Mouse (Mus musculus) midbrain, embryonic 11.5 days (tissue): ENCODE measurements around the gene Dnah7a. TPM values are rescaled to one million over a fixed set of nuclear protein-coding genes. Genes with fewer than 3 reads are reported as not detected.
A peak's percentile ranks its signal among the peaks of the same experiment; 100 is the strongest.
"Not testable (repeated sequence)": the region's sequence is repeated elsewhere in the genome, so short reads cannot be mapped to it uniquely, and the experiment has no call there.

Source experiments
- ATAC-seq: fragments of 200-750 bp; cut with Nextera tagmentation; 2 replicates; pipeline ENCODE4 v1.8.0; 2017; ENCODE audit warnings: moderate TSS enrichment, moderate library complexity; ENCODE audit not compliant: low FRiP score
- DNase-seq: peaks from one replicate; pipeline ENCODE4 v3.0.0; 2015; ENCODE audit warnings: low spot score; ENCODE audit errors: missing footprints
- H3K27ac ChIP-seq: fragments of 300-500 bp; sonication (generic); 2 replicates; pipeline ENCODE4 v1.5.1; 2014; ENCODE audit warnings: low read depth, low read length
- H3K27me3 ChIP-seq: fragments of 300-500 bp; sonication (generic); 2 replicates; pipeline ENCODE4 v1.6.1; 2014; ENCODE audit warnings: mild to moderate bottlenecking, low read length, moderate library complexity, mixed read lengths; ENCODE audit not compliant: control insufficient read depth, insufficient read depth
- H3K36me3 ChIP-seq: fragments of 300-500 bp; sonication (generic); 2 replicates; pipeline ENCODE4 v1.6.1; 2014; ENCODE audit warnings: mild to moderate bottlenecking, low read length, moderate library complexity, mixed read lengths; ENCODE audit not compliant: control insufficient read depth, insufficient read depth
- H3K4me1 ChIP-seq: fragments of 300-500 bp; sonication (generic); 2 replicates; pipeline ENCODE4 v1.6.1; 2014; ENCODE audit warnings: low read length; ENCODE audit not compliant: control insufficient read depth, insufficient read depth
- H3K4me2 ChIP-seq: fragments of 300-500 bp; sonication (generic); 2 replicates; pipeline ENCODE4 v1.6.1; 2014; ENCODE audit warnings: mild to moderate bottlenecking, moderate library complexity
- H3K4me3 ChIP-seq: fragments of 300-500 bp; sonication (generic); 2 replicates; pipeline ENCODE4 v1.5.1; 2014; ENCODE audit warnings: low read depth, low read length
- H3K9ac ChIP-seq: fragments of 300-500 bp; sonication (generic); 2 replicates; pipeline ENCODE4 v1.6.1; 2014; ENCODE audit warnings: low read length
- H3K9me3 ChIP-seq: fragments of 300-500 bp; sonication (generic); 2 replicates; pipeline ENCODE4 v1.6.1; 2016; ENCODE audit warnings: low read length; ENCODE audit not compliant: control insufficient read depth
- WGBS: fragments of 180-500 bp; shearing (Covaris S2); extraction: QIAGEN DNeasy Blood & Tissue Kit; methylation state at CpG from one replicate; pipeline ENCODE4 v1.1.7; 2014; 5-methylcytosine and 5-hydroxymethylcytosine counted together
- polyA plus RNA-seq: library from polyadenylated mRNA; unstranded; fragments of >200 nt; fragmentation: Nextera tagmentation; extraction: Ambion mirVana; gene quantifications from 2 replicates; pipeline ENCODE4 v1.2.1, GENCODE M21; 2014

Gene Dnah7a
- polyA plus RNA-seq, 1 experiment from 2014 or later, result 10.1 TPM

DNA sequence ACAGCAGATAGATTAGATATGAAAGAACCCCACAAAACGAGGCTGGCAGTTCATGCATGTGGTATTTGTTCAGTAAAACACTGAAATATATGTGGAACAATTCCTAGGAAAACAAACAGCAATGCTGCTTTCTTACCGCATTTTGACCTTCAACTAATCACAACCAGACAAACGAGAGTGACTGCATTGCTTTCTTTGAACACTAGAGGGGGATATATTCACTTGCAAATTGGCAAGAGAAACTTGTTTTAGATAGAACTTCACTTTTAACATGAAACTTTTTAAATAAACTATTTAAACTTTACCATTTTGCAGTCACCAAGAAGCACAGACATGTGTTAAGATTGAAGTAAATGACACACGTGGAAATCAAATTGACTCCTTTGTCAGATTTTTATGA is 8.9 kb upstream of the Dnah7a start:
- H3K27ac ChIP-seq, result no peak overlapping the region
- no peaks in the 10 kb centered on the region for H3K4me1 ChIP-seq
- H3K27me3 ChIP-seq, result no peaks in the 10 kb centered on the region
- no peaks in the 10 kb centered on the region for H3K9me3 ChIP-seq
- H3K9ac ChIP-seq, result no peak overlapping the region
- DNase-seq (peak; percentile 96), ATAC-seq (no peak)
- 5% methylated on average over 4 of the region's 4 CpGs for WGBS
- H3K4me3 ChIP-seq, result no peak overlapping the region
- H3K4me2 ChIP-seq, result no peak overlapping the region
- H3K36me3 ChIP-seq, result no peaks in the 10 kb centered on the region

DNA sequence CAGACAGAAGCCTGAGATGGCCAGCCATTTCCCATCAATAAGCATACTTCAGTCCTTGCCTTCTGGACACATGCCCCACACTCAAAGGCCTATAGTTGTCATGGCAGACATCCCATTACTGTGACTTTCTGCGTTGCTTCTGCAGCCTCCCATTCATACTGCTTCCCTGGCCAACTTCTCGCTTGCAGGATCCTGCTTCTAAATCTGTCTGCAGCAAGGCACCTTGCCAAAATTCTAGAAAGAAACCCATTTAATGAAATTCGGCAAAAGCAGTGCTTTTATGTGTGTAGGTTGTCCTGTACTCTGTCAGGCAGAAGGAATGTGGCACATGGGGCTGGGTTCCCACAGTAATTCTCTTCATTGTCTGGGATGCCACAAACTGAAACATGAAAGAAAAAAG is 6.8 kb upstream of the Dnah7a start:
- ATAC-seq, H3K27me3 ChIP-seq, H3K9me3 ChIP-seq, H3K4me2 ChIP-seq, DNase-seq, H3K36me3 ChIP-seq, H3K4me1 ChIP-seq, H3K4me3 ChIP-seq, H3K9ac ChIP-seq, H3K27ac ChIP-seq: not testable (repeated sequence)
- 59% methylated on average over 2 of the region's 3 CpGs for WGBS

DNA sequence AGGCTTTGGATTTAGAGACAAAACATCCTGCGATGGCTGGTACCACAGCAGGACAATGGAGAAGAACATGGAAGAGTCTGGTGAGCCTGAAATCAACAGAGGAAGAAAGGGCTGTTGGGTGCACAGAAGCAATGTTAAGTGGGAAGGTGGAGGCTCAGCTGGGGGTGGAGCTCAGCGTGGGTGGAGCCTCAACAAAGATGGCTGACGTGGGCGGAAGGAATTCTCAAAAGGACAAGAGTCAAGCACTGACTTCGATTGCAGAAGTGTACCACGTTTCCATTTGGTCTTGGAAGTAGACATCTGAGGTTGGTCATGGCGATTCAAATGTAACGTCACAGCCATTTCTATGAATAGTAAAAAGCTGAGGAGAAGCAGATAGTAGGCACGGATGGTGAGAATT is 4.5 kb upstream of the Dnah7a start:
- peaks cover 3% of the 10 kb centered on the region; the same call in 1 of the 2 replicates for H3K4me1 ChIP-seq
- ATAC-seq (no peak), DNase-seq (no peak)
- H3K27me3 ChIP-seq, result no peaks in the 10 kb centered on the region
- no peaks in the 10 kb centered on the region for H3K36me3 ChIP-seq
- no peak overlapping the region for H3K27ac ChIP-seq
- no peak overlapping the region for H3K4me3 ChIP-seq
- H3K4me2 ChIP-seq, result no peak overlapping the region
- no peak overlapping the region for H3K9ac ChIP-seq
- no peaks in the 10 kb centered on the region for H3K9me3 ChIP-seq
- WGBS, result 92% methylated on average over 9 of the region's 9 CpGs

GRCm38 (mm10) chr1:53709602-53710001 is 3.0 kb upstream of the Dnah7a start:
- H3K4me2 ChIP-seq, DNase-seq, H3K27ac ChIP-seq, ATAC-seq, H3K4me3 ChIP-seq, H3K27me3 ChIP-seq, H3K9me3 ChIP-seq, H3K4me1 ChIP-seq, H3K36me3 ChIP-seq, H3K9ac ChIP-seq: not testable (repeated sequence)
- 70% methylated on average over 5 of the region's 5 CpGs for WGBS

GRCm38 (mm10) chr1:53704164-53704563 is 2.4 kb downstream of the Dnah7a start:
- ATAC-seq, result no peak
- 79% methylated on average over 5 of the region's 5 CpGs for WGBS
- Histone ChIP-seq H3K9ac (no peak overlapping the region), H3K9me3 (no peaks in the 10 kb centered on the region), H3K4me3 (no peak overlapping the region), H3K36me3 (no peaks in the 10 kb centered on the region), H3K4me2 (no peak overlapping the region), H3K4me1 (peaks cover 3% of the 10 kb centered on the region; the same call in 1 of the 2 replicates), H3K27me3 (no peaks in the 10 kb centered on the region), H3K27ac (no peak overlapping the region)
- no peak for DNase-seq

DNA sequence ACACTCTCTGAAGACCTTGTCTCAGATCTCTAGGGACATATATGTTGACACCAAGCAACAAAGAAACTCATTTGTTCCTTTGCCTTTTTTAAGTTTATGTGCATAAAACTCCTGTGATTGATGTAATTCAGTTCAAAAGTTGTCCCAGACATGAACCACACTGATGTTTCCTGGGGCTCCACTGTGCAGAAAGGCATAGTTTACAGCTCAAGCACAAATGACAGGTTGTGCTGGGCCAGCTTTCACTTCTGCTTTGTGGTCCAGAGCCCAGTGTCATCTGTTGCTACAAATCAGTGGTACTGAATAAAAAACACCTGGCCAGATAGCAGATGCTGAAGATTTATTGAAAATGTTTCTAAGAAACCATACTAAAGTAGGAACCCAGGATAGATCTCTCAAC is 42.3 kb downstream of the Dnah7a start:
- H3K4me3 ChIP-seq, H3K9ac ChIP-seq, H3K27me3 ChIP-seq, H3K4me1 ChIP-seq, H3K36me3 ChIP-seq, H3K9me3 ChIP-seq, H3K4me2 ChIP-seq, DNase-seq, ATAC-seq, H3K27ac ChIP-seq: not testable (repeated sequence)

DNA sequence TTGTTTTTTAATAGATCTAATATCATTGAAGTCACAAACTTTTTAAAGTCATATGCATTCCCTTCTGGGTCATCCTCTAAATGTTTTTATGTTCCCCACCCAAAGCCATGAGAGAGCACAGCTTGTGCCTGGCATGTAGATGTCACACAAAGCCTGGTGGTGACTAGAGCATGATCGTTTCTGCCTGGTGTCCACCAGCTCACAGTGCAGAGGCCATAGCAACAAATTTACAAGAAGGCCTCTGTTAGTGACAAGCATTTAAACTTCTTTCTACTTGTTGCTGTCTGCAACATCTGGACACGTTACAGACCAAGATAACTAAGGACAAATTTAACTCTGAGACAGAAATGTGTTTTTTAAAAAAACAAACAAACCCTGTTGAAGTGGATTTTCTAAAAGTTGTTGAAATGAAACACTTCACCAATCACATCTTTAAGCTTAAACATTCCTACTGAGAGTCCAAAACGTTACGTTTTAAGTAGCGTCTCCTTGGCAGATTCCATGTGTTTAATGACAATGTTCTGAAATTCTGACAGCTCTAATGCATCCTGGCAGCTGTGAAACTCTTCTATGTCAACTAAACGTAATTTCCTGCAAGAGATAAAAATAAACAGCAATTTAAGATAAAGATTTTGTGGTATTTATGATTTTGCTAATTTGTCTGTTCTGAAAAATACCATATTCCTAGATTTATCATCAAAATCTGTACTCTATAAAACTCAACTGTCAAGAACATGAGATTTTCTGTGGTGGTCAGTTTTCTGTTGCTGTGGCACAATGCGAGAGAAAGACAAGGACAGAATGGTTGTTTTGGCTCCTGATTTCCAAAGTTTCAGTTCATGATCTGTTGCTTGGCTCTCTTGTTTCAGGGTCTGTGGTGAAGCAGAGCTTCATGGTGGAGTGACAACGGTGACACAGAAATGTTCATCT is 66.5 kb downstream of the Dnah7a start:
- H3K4me3 ChIP-seq, result no peak overlapping the region
- H3K9ac ChIP-seq, result no peak overlapping the region
- DNase-seq (no peak), ATAC-seq (no peak)
- H3K27me3 ChIP-seq, result no peaks in the 10 kb centered on the region
- no peak overlapping the region for H3K27ac ChIP-seq
- WGBS, result 77% methylated on average over 8 of the region's 8 CpGs
- H3K4me2 ChIP-seq, result no peak overlapping the region
- H3K9me3 ChIP-seq, result no peaks in the 10 kb centered on the region
- no peaks in the 10 kb centered on the region for H3K36me3 ChIP-seq
- no peaks in the 10 kb centered on the region for H3K4me1 ChIP-seq

DNA sequence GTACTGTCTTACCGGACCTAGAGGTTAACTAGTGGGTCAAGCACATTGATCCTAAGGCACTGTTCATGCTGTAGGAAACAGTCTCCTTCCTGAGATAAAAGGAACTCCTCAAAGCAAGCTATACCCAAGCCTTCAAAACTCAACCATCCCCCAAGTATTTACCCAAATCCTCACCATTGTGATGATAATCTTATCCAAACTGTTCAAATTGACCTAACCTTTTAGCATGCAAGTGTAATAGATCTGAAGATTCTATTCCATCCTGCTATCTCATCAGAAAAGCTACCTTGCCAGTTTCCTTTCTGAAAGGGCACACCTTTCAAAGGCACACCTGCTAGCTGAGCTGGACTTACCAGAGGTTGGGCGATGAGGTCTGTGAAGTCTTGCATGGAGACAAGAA is 70.9 kb downstream of the Dnah7a start:
- not testable (repeated sequence) for H3K27me3 ChIP-seq, H3K9ac ChIP-seq, DNase-seq, H3K4me2 ChIP-seq, ATAC-seq, H3K9me3 ChIP-seq, H3K27ac ChIP-seq, H3K4me3 ChIP-seq, H3K4me1 ChIP-seq, H3K36me3 ChIP-seq
- WGBS, result 65% methylated on average over 2 of the region's 2 CpGs

GRCm38 (mm10) chr1:53632040-53632439 is 74.5 kb downstream of the Dnah7a start:
- not testable (repeated sequence) for H3K36me3 ChIP-seq, H3K27ac ChIP-seq, DNase-seq, H3K4me2 ChIP-seq, H3K4me3 ChIP-seq, H3K4me1 ChIP-seq, H3K27me3 ChIP-seq, H3K9me3 ChIP-seq, H3K9ac ChIP-seq
- 0 out of 2 replicates have a peak, but pooled peaks have one; percentile 35 for ATAC-seq
